ENCODE assay signal across 9 mouse cellular contexts in the genomic region with DNA sequence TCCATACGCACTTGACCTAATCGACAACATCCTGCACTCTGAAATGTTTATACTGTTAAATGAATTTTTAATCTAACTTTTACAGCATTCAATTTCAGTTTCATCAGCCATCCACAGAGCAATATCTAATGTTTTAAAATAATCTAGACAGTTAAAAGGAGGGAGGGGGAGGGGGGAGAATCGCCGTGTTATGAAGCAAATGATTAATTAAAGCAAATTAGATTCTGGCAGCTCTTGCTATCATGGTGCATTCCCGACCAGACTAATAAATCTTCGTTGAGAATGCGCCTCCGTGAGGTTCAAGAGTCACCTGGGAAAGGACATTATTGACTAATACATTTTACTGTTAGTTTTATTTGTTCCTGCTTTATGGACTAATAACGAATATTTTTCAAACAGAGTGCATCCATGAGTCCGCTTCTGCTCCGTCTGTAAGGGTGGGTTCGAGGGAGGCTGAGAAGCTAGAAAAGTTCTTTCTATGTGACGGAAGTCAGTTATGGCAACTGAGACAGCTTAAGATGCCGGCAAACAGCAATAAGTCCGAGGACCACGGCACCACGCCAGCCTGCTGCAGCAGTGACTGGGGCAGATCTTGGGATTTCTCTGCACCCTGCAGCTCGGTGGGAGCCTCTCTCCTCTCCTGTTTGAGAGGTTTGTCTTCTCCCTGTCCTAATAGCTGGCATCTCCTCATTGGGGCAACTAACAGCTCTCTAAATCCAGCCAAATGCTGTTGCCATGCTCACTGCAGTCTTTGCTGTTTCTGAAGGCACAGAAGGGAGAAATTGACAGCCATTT.
A peak's percentile ranks its signal among the peaks of the same experiment; 100 is the strongest.
DNase-seq lines count a peak whose midpoint lies in the region; ATAC-seq and TF ChIP-seq lines count a peak whose summit lies in the region.
"Had no signal": no experiment of that assay in that cellular context is flagged by ENCODE, and none has a peak within 500 bp of the region (broad histone marks: within the 10 kb centered on the region; RNA-seq: fewer than 3 reads in every experiment).

No protein-coding gene starts in this region.

- no peaks in the 10 kb centered on the region for H3K9me3 ChIP-seq in kidney, embryonic 14.5 days (ENCODE audit: control insufficient read depth, low read length)
- H3K9me3 ChIP-seq in midbrain, embryonic 14.5 days (ENCODE audit: control insufficient read depth, low read length), result no peaks in the 10 kb centered on the region
- no peaks in the 10 kb centered on the region for H3K9me3 ChIP-seq in liver, embryonic 11.5 days (ENCODE audit: control insufficient read depth, low read length)

- peak overlapping the region; percentile 16; the same call in 1 of the 2 replicates for H3K4me2 ChIP-seq in kidney, embryonic 14.5 days (replicated peaks; ENCODE audit: low read depth, low read length)
- no peak overlapping the region for H3K4me2 ChIP-seq in midbrain, embryonic 14.5 days (ENCODE audit: low read length)
- H3K4me2 ChIP-seq in liver, embryonic 11.5 days, result no peak overlapping the region

- no peaks in the 10 kb centered on the region for H3K4me1 ChIP-seq in kidney, embryonic 14.5 days (ENCODE audit: control insufficient read depth, insufficient read depth, low read length)
- no peaks in the 10 kb centered on the region for H3K4me1 ChIP-seq in kidney, adult 2 months (ENCODE audit: control insufficient read depth, insufficient read depth, low read length)
- peaks cover 6% of the 10 kb centered on the region for H3K4me1 ChIP-seq in testis, adult 2 months (ENCODE audit: control insufficient read depth, insufficient read depth, low read length)
- H3K4me1 ChIP-seq in midbrain, embryonic 14.5 days (ENCODE audit: control insufficient read depth, insufficient read depth, low read length), result peaks cover 28% of the 10 kb centered on the region
- no peaks in the 10 kb centered on the region for H3K4me1 ChIP-seq in liver, embryonic 11.5 days (replicated peaks; ENCODE audit: control insufficient read depth, insufficient read depth, low read length)
- H3K4me1 ChIP-seq: megakaryocyte, embryonic 14.5 days had no signal

- H3K4me3 ChIP-seq in kidney, embryonic 14.5 days (ENCODE audit: low read length), result no peak overlapping the region
- no peak overlapping the region for H3K4me3 ChIP-seq in kidney, adult 2 months (ENCODE audit: insufficient read depth, low read depth, low read length)
- H3K4me3 ChIP-seq in testis, adult 2 months (ENCODE audit: control insufficient read depth, low read depth, low read length), result no peak overlapping the region
- H3K4me3 ChIP-seq in midbrain, embryonic 14.5 days (replicated peaks; ENCODE audit: low read depth, low read length), result no peak overlapping the region
- H3K4me3 ChIP-seq in liver, embryonic 11.5 days (ENCODE audit: low read depth, low read length), result no peak overlapping the region
- H3K4me3 ChIP-seq: megakaryocyte, embryonic 14.5 days had no signal

- no peaks in the 10 kb centered on the region for H3K36me3 ChIP-seq in kidney, embryonic 14.5 days (ENCODE audit: control insufficient read depth, insufficient read depth, low read length)
- H3K36me3 ChIP-seq in kidney, adult 2 months (ENCODE audit: control insufficient read depth, insufficient read depth, low read length), result no peaks in the 10 kb centered on the region
- no peaks in the 10 kb centered on the region for H3K36me3 ChIP-seq in testis, adult 2 months (ENCODE audit: control insufficient read depth, insufficient read depth, low read length)
- no peaks in the 10 kb centered on the region for H3K36me3 ChIP-seq in midbrain, embryonic 14.5 days (ENCODE audit: control insufficient read depth, insufficient read depth, low read length)
- H3K36me3 ChIP-seq in liver, embryonic 11.5 days (ENCODE audit: control insufficient read depth, insufficient read depth, low read length), result no peaks in the 10 kb centered on the region

- no peak for TF ChIP-seq CTCF in kidney, adult 2 months (conservative IDR thresholded peaks at IDR 0.05; ENCODE audit: insufficient read depth, insufficient read length, low read depth, low read length)
- no peak for TF ChIP-seq CTCF in testis, adult 2 months (IDR thresholded peaks at IDR 0.05; ENCODE audit: control insufficient read depth, insufficient read depth, insufficient replicate concordance, low read depth, low read length)

- WGBS in kidney, embryonic 14.5 days, result 37% methylated on average over 18 of the region's 18 CpGs
- WGBS in kidney, adult 2 months, result 42% methylated on average over 18 of the region's 18 CpGs
- 62% methylated on average over 18 of the region's 18 CpGs for WGBS in midbrain, embryonic 14.5 days
- 65% methylated on average over 18 of the region's 18 CpGs for WGBS in liver, embryonic 11.5 days

- no peak for DNase-seq in kidney, adult 2 months
- DNase-seq in testis, postnatal 10 days (ENCODE audit: low spot score), result no peak
- DNase-seq in midbrain, embryonic 14.5 days, result peak; percentile 40
- DNase-seq in heart, postnatal 36 days, result no peak
- no peak for DNase-seq in liver, embryonic 11.5 days (ENCODE audit: low spot score)

- ATAC-seq in kidney, embryonic 14.5 days (ENCODE audit: low FRiP score, low TSS enrichment), result peak; percentile 11; the same call in 1 of the 2 replicates
- ATAC-seq in midbrain, embryonic 14.5 days (ENCODE audit: low FRiP score, low TSS enrichment), result no peak
- no peak for ATAC-seq in liver, embryonic 11.5 days (replicated peaks; ENCODE audit: low FRiP score)
- no peak for ATAC-seq in megakaryocyte, adult 5-6 weeks (ENCODE audit: poor library complexity, severe bottlenecking)

- no peak overlapping the region for H3K9ac ChIP-seq in kidney, embryonic 14.5 days (ENCODE audit: low read depth, low read length)
- H3K9ac ChIP-seq in midbrain, embryonic 14.5 days (replicated peaks; ENCODE audit: low read length), result no peak overlapping the region
- no peak overlapping the region for H3K9ac ChIP-seq in liver, embryonic 11.5 days (ENCODE audit: low read depth, low read length)

- no peak overlapping the region; the same call in 1 of the 2 replicates for H3K27ac ChIP-seq in kidney, embryonic 14.5 days (ENCODE audit: low read depth, low read length)
- H3K27ac ChIP-seq in kidney, adult 2 months (ENCODE audit: insufficient read depth, low read depth, low read length), result no peak overlapping the region
- 0 out of 2 replicates have a peak overlapping the region, but pooled peaks have one; percentile 11 for H3K27ac ChIP-seq in testis, adult 2 months (ENCODE audit: control insufficient read depth, insufficient read depth, low read depth, low read length)
- H3K27ac ChIP-seq in midbrain, embryonic 14.5 days (replicated peaks; ENCODE audit: low read depth, low read length), result peak overlapping the region; percentile 79; the same call in 1 of the 2 replicates
- H3K27ac ChIP-seq in liver, embryonic 11.5 days (ENCODE audit: low read depth, low read length), result no peak overlapping the region

- TF ChIP-seq POLR2A in kidney, adult 2 months (IDR thresholded peaks at IDR 0.05; ENCODE audit: low read depth, low read length), result no peak
- TF ChIP-seq POLR2A in testis, adult 2 months (IDR thresholded peaks at IDR 0.05; ENCODE audit: control insufficient read depth, low read depth, low read length), result 0 out of 2 replicates have a peak, but pooled peaks have one; percentile 14

- intact Hi-C loops in heart, postnatal 36 days (cut with DNase I), result no loop called here

- no peaks in the 10 kb centered on the region for H3K27me3 ChIP-seq in kidney, embryonic 14.5 days (ENCODE audit: control insufficient read depth, insufficient read depth, low read length)
- no peaks in the 10 kb centered on the region for H3K27me3 ChIP-seq in kidney, adult 2 months (replicated peaks; ENCODE audit: control insufficient read depth, insufficient read depth, low read length)
- no peaks in the 10 kb centered on the region for H3K27me3 ChIP-seq in testis, adult 2 months (ENCODE audit: control insufficient read depth, insufficient read depth, low read length)
- peaks cover 40% of the 10 kb centered on the region for H3K27me3 ChIP-seq in midbrain, embryonic 14.5 days (ENCODE audit: control insufficient read depth, insufficient read depth, low read length)
- no peaks in the 10 kb centered on the region for H3K27me3 ChIP-seq in liver, embryonic 11.5 days (replicated peaks; ENCODE audit: control insufficient read depth, insufficient read depth, low read length)
- H3K27me3 ChIP-seq: megakaryocyte, embryonic 14.5 days had no signal

Comparison
In these comparisons a context has a peak if more than half of its experiments do, and no peak if none do; other contexts are left out.
1. H3K27ac ChIP-seq: peak in testis, adult 2 months (single experiment) and midbrain, embryonic 14.5 days (single experiment); none in kidney, embryonic 14.5 days (single experiment), kidney, adult 2 months (single experiment) and liver, embryonic 11.5 days (single experiment).